Mouse (Mus musculus): ENCODE measurements around the gene Reps2.

Gene Reps2

GRCm38 (mm10) chrX:162589173-162589805, 54.2 kb downstream of the Reps2 start:
- DNase-seq = peak in 1 of 2 experiments; percentile 26

- DNase-seq = no peak
Observed at GRCm38 (mm10) chrX:162584349-162584748, 59.1 kb downstream of the Reps2 start.

GRCm38 (mm10) chrX:162580521-162580920, 62.9 kb downstream of the Reps2 start:
- DNase-seq = no peak

GRCm38 (mm10) chrX:162568439-162568838, 75.0 kb downstream of the Reps2 start:
- DNase-seq = no peak

GRCm38 (mm10) chrX:162565501-162565900, 77.9 kb downstream of the Reps2 start:
- DNase-seq = no peak

GRCm38 (mm10) chrX:162556459-162556841, 87.0 kb downstream of the Reps2 start:
- DNase-seq = no peak

GRCm38 (mm10) chrX:162555729-162556458, 87.6 kb downstream of the Reps2 start:
- DNase-seq = no peak

GRCm38 (mm10) chrX:162554513-162554912, 88.9 kb downstream of the Reps2 start:
- DNase-seq = peak; percentile 19 to 25

- peak in 1 of 2 experiments; percentile 14 for DNase-seq
Observed at GRCm38 (mm10) chrX:162552383-162552782, 91.1 kb downstream of the Reps2 start.

- DNase-seq = no peak
Observed at GRCm38 (mm10) chrX:162545037-162545436, 98.4 kb downstream of the Reps2 start.

- no peak for DNase-seq
Observed at GRCm38 (mm10) chrX:162542576-162543227, 100.7 kb downstream of the Reps2 start.

- DNase-seq = no peak
Observed at GRCm38 (mm10) chrX:162541961-162542360, 101.5 kb downstream of the Reps2 start.

- DNase-seq = no peak
Observed at GRCm38 (mm10) chrX:162531016-162531415, 112.4 kb downstream of the Reps2 start.

GRCm38 (mm10) chrX:162527240-162527639, 116.2 kb downstream of the Reps2 start:
- DNase-seq = peak; percentile 66 to 80

GRCm38 (mm10) chrX:162521831-162522514, 121.5 kb downstream of the Reps2 start:
- DNase-seq = no peak

- no peak for DNase-seq
Observed at GRCm38 (mm10) chrX:162521197-162521596, 122.3 kb downstream of the Reps2 start.

GRCm38 (mm10) chrX:162520374-162520773, 123.1 kb downstream of the Reps2 start:
- DNase-seq = no peak

- no peak for DNase-seq
Observed at GRCm38 (mm10) chrX:162510426-162510980, 132.9 kb downstream of the Reps2 start.

GRCm38 (mm10) chrX:162505186-162505585, 138.3 kb downstream of the Reps2 start:
- no peak for DNase-seq

- peak in 1 of 2 experiments; percentile 4 for DNase-seq
Observed at GRCm38 (mm10) chrX:162503436-162503835, 140.0 kb downstream of the Reps2 start.

GRCm38 (mm10) chrX:162500962-162501361, 142.5 kb downstream of the Reps2 start:
- no peak for DNase-seq

- DNase-seq = no peak
Observed at GRCm38 (mm10) chrX:162496485-162496884, 147.0 kb downstream of the Reps2 start.

GRCm38 (mm10) chrX:162488630-162489029, 154.8 kb downstream of the Reps2 start:
- no peak for DNase-seq
